Mouse (Mus musculus) cortical plate, adult 2 months (tissue): ENCODE data around the gene Arhgap9.

ENCODE experiments used
- CTCF ChIP-seq: fragments of 200-500 bp; IDR thresholded peaks from 2 replicates; pipeline ENCODE4 v1.5.1; 2011; ENCODE audit warnings: mild to moderate bottlenecking, control low read depth, low read length; ENCODE audit not compliant: insufficient read depth; ENCODE audit errors: extremely low read depth
- POLR2A ChIP-seq: fragments of 200-500 bp; IDR thresholded peaks from 2 replicates; pipeline ENCODE4 v1.6.1; 2011; ENCODE audit warnings: mild to moderate bottlenecking, low read length, control low read depth; ENCODE audit not compliant: insufficient read depth; ENCODE audit errors: extremely low read depth

- TF ChIP-seq CTCF (no peak), POLR2A (no peak)
These were observed 3.8 kb downstream of the Arhgap9 start for GRCm38 (mm10) chr10:127325454-127326016.
